Mouse (Mus musculus): ENCODE measurements around the gene Xrcc3. TPM values are rescaled to one million over a fixed set of nuclear protein-coding genes. Genes with fewer than 3 reads are reported as not detected.

Gene Xrcc3
- polyA plus RNA-seq (2014; fragmentation: Nextera tagmentation; extraction: Ambion mirVana) = 11.2 and 20.3 TPM in 2 replicates

DNA sequence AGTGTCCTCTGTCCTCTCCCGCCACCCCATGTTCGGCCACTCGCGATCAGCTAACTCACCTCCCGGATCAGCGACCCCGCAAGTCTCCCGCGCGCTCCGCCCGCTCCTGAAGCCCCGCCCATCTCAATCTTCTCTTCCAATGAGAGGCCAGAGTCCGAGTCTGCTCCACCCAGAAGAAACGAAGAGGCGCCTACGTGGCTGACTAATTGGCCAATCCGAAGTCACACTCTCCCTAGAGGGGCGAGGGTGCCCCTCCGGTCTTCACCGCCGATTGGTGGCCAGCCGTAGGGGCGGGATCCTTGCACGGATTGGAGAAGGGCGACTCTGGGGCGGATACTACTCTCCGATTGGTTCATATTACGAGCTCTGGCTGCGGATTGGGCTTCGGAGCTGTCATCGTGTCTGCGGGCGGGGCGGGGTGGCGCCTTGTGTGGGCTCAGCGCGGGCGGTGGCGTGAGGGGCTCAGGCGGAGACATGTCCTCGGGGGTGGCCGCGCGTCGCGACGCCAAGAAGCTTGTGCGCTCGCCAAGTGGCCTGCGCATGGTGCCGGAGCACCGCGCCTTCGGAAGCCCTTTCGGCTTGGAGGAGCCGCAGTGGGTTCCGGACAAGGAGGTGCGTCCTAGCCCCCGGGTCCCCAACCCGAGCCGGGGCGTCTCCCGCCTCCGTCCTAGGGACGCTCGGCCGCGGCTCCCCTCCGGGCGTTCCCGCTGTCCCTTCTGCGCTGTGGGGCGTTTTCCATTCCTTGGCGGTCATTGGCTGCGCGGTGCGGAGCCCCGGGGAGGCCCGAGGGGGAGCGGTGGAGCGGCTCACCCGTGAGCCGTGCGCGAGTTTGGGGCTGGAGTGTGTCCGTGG, at the start of gene Xrcc3, which contains the start of gene Zfyve21:
Xrcc3 (minus strand) TSS at position 108 of the 852 bp plus-strand sequence.
Zfyve21 (plus strand) TSS at position 405 of the 852 bp plus-strand sequence.
- no peaks in the 10 kb centered on the region for H3K27me3 ChIP-seq (ENCODE audit: control insufficient read depth, insufficient read depth, low read length)
- H3K9me3 ChIP-seq (ENCODE audit: control insufficient read depth, low read length) = no peaks in the 10 kb centered on the region
- peak within 1 kb of the TSS; percentile 62 for H3K4me2 ChIP-seq (replicated peaks; ENCODE audit: low read depth, low read length)
- peak within 1 kb of the TSS; percentile 87 for H3K9ac ChIP-seq (ENCODE audit: low read depth, low read length)
- peaks cover 44% of the 10 kb centered on the region for H3K4me1 ChIP-seq (ENCODE audit: control insufficient read depth, insufficient read depth, low read length)
- H3K4me3 ChIP-seq (ENCODE audit: low read length) = peak within 1 kb of the TSS; percentile 60
- ATAC-seq (ENCODE audit: low FRiP score, low TSS enrichment) = peak; percentile 98
- H3K27ac ChIP-seq (ENCODE audit: low read depth, low read length) = peak within 1 kb of the TSS; percentile 89
- H3K36me3 ChIP-seq (ENCODE audit: control insufficient read depth, insufficient read depth, low read length) = peaks cover 10% of the 10 kb centered on the region; the same call in 1 of the 2 replicates
- under 1% methylated on average over 86 of the region's 87 CpGs for WGBS

DNA sequence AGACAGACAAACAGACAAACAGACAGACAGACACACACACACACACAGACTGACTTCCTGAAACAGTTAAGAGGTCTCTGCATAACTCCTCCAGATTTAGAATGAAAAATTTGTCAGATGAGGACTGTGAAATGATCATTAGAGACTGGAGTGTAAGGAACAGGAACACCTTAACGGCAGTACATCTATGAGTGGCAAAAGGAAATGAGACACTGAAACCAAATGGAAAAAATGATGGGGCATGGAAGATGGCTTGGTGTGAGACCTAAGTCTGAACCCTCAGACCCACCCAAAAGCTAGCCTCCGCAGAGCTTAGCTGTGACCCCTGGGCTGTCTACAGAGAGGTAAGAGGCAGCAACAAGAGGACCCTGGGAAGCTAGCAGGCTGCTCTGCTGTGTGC, 41.8 kb upstream of the Xrcc3 start:
- ATAC-seq (ENCODE audit: low FRiP score, low TSS enrichment) = no peak

DNA sequence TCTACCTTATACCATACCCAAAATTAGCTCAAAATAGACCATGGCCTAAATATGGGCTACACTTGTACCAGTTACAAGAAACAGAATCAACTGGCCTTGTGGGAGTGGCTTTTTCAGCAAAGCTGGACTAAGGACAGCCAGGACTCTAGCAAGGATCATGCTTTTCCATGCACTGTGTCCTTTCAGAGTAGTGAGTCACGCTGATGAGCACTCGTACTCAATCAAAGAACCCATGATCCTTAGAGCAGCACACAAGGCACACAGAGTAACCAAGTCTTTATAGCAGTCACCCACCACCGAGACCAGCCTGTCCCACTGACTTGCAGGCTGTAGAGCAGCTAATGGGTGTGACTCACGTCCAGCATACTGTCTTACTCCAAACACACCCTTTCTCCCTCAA, 39.9 kb upstream of the Xrcc3 start:
- H3K4me2 ChIP-seq (replicated peaks; ENCODE audit: low read depth, low read length) = no peak overlapping the region

More for the DNA sequence above, 41.8 kb upstream of the Xrcc3 start:
- H3K4me3 ChIP-seq (ENCODE audit: low read length) = no peak overlapping the region
- no peaks in the 10 kb centered on the region for H3K9me3 ChIP-seq (ENCODE audit: control insufficient read depth, low read length)
- no peaks in the 10 kb centered on the region for H3K4me1 ChIP-seq (ENCODE audit: control insufficient read depth, insufficient read depth, low read length)
- no peaks in the 10 kb centered on the region; the same call in 1 of the 2 replicates for H3K36me3 ChIP-seq (ENCODE audit: control insufficient read depth, insufficient read depth, low read length)
- no peak overlapping the region for H3K9ac ChIP-seq (ENCODE audit: low read depth, low read length)
- no peaks in the 10 kb centered on the region for H3K27me3 ChIP-seq (ENCODE audit: control insufficient read depth, insufficient read depth, low read length)
- 97% methylated on average over 2 of the region's 2 CpGs for WGBS
- H3K4me2 ChIP-seq (replicated peaks; ENCODE audit: low read depth, low read length) = no peak overlapping the region
- H3K27ac ChIP-seq (ENCODE audit: low read depth, low read length) = no peak overlapping the region

DNA sequence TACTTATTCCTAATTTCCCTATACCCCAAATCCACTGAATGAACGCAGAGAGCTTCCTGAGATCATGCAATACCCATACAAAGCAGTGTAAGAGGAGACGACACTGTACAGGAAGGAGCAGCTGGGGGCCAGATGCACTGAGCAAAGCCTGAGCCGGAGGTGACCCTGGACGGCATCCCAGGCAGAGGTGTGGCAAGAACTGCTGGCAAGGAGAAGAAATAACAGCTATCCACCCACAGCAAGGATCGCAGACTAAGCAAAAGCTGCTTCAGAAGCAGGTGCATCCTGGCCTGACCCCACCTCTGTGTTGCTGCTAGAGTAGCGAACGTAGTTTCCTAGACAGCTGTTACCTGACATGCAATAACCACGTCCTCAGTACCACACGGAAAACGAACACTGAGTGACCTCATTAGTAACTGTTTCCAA, 39.4 kb upstream of the Xrcc3 start:
- Histone ChIP-seq H3K36me3 (ENCODE audit: control insufficient read depth, insufficient read depth, low read length) (no peaks in the 10 kb centered on the region; the same call in 1 of the 2 replicates), H3K4me1 (ENCODE audit: control insufficient read depth, insufficient read depth, low read length) (no peaks in the 10 kb centered on the region), H3K4me2 (replicated peaks; ENCODE audit: low read depth, low read length) (no peak overlapping the region), H3K27ac (ENCODE audit: low read depth, low read length) (no peak overlapping the region), H3K9me3 (ENCODE audit: control insufficient read depth, low read length) (no peaks in the 10 kb centered on the region), H3K4me3 (ENCODE audit: low read length) (no peak overlapping the region), H3K9ac (ENCODE audit: low read depth, low read length) (no peak overlapping the region), H3K27me3 (ENCODE audit: control insufficient read depth, insufficient read depth, low read length) (no peaks in the 10 kb centered on the region)
- ATAC-seq (ENCODE audit: low FRiP score, low TSS enrichment) = no peak
- WGBS = 58% methylated on average over 10 of the region's 10 CpGs

More for the DNA sequence above, 39.9 kb upstream of the Xrcc3 start:
- Histone ChIP-seq H3K4me1 (ENCODE audit: control insufficient read depth, insufficient read depth, low read length) (no peaks in the 10 kb centered on the region), H3K9ac (ENCODE audit: low read depth, low read length) (no peak overlapping the region), H3K27ac (ENCODE audit: low read depth, low read length) (no peak overlapping the region), H3K9me3 (ENCODE audit: control insufficient read depth, low read length) (no peaks in the 10 kb centered on the region), H3K4me3 (ENCODE audit: low read length) (no peak overlapping the region), H3K36me3 (ENCODE audit: control insufficient read depth, insufficient read depth, low read length) (no peaks in the 10 kb centered on the region; the same call in 1 of the 2 replicates), H3K27me3 (ENCODE audit: control insufficient read depth, insufficient read depth, low read length) (no peaks in the 10 kb centered on the region)
- WGBS = 56% methylated on average over 4 of the region's 4 CpGs
- no peak for ATAC-seq (ENCODE audit: low FRiP score, low TSS enrichment)

DNA sequence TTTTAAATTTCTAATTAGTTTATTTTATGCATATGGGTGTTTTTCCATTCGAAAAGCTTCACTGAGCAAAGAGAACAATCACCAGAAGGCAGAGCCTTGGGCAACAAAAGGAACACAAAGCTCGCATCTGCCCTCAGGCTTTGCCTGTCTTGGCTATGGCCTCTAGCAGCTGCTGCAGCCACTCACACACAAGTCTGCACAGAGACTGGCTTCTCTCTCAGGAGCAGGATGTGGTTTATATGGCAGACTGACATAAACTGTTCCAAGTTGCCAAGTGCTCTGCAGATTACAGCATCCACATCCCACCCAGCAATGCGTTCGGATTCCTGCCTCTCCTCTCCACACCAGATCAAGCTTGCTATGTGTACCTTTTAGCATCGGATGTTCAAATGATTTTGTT, 38.1 kb upstream of the Xrcc3 start:
- no peak for ATAC-seq (ENCODE audit: low FRiP score, low TSS enrichment)
- 86% methylated on average over 5 of the region's 5 CpGs for WGBS

DNA sequence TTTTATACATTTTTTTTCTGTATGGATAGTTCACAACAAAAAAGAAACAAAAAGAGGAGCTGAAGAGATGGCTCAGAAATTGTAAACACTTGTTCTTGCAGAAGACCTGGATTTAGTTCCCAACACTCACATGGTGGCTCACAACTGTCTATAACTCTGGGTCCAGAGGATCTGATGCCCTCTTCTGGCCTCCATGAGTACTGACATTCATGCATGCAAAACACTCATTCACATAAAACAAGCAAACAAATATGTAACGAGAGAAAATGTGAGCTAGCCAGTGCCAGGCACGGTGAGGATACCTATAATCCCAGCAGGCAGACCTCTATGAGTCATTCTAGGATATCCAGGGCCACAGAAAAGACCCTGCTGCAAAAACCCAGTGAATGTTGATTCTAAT, 37.6 kb upstream of the Xrcc3 start:
- Histone ChIP-seq H3K9ac (ENCODE audit: low read depth, low read length) (no peak overlapping the region), H3K27me3 (ENCODE audit: control insufficient read depth, insufficient read depth, low read length) (no peaks in the 10 kb centered on the region), H3K4me2 (replicated peaks; ENCODE audit: low read depth, low read length) (no peak overlapping the region), H3K9me3 (ENCODE audit: control insufficient read depth, low read length) (no peaks in the 10 kb centered on the region), H3K4me1 (ENCODE audit: control insufficient read depth, insufficient read depth, low read length) (no peaks in the 10 kb centered on the region), H3K4me3 (ENCODE audit: low read length) (no peak overlapping the region), H3K27ac (ENCODE audit: low read depth, low read length) (no peak overlapping the region), H3K36me3 (ENCODE audit: control insufficient read depth, insufficient read depth, low read length) (no peaks in the 10 kb centered on the region; the same call in 1 of the 2 replicates)
- ATAC-seq (ENCODE audit: low FRiP score, low TSS enrichment) = no peak
- WGBS = 67% methylated on average over 2 of the region's 2 CpGs

More for the DNA sequence above, 38.1 kb upstream of the Xrcc3 start:
- H3K9me3 ChIP-seq (ENCODE audit: control insufficient read depth, low read length) = no peaks in the 10 kb centered on the region
- H3K27me3 ChIP-seq (ENCODE audit: control insufficient read depth, insufficient read depth, low read length) = no peaks in the 10 kb centered on the region
- H3K4me2 ChIP-seq (replicated peaks; ENCODE audit: low read depth, low read length) = no peak overlapping the region
- H3K36me3 ChIP-seq (ENCODE audit: control insufficient read depth, insufficient read depth, low read length) = no peaks in the 10 kb centered on the region; the same call in 1 of the 2 replicates
- no peaks in the 10 kb centered on the region for H3K4me1 ChIP-seq (ENCODE audit: control insufficient read depth, insufficient read depth, low read length)
- H3K27ac ChIP-seq (ENCODE audit: low read depth, low read length) = no peak overlapping the region
- H3K9ac ChIP-seq (ENCODE audit: low read depth, low read length) = no peak overlapping the region
- H3K4me3 ChIP-seq (ENCODE audit: low read length) = no peak overlapping the region

DNA sequence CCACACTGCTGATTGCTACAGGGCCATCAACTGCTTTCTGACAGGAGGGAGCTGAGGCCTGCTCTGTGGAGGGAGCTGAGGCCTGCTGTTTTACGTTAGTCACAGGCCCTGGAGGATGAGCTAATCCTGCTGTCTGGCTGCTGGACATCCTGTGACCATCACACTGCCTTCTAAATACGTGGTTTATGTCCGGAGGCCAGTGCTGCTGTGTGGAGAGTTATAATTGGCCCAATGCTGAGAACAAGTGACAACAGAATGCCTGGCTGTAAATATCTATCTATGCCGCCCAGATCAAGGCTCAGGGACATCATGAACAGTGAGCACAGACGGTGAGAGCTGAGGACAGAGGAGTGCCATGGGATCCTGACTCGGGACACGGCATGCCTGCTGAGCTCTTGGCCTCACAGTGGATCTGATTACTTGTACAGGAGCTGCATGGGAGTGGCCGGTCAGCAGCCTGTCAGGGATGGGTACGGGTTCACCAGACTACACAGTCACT, 34.7 kb upstream of the Xrcc3 start:
- H3K4me3 ChIP-seq (ENCODE audit: low read length) = no peak overlapping the region
- WGBS = 57% methylated on average over 9 of the region's 9 CpGs
- no peaks in the 10 kb centered on the region for H3K36me3 ChIP-seq (ENCODE audit: control insufficient read depth, insufficient read depth, low read length)
- no peak overlapping the region for H3K9ac ChIP-seq (ENCODE audit: low read depth, low read length)
- H3K27ac ChIP-seq (ENCODE audit: low read depth, low read length) = no peak overlapping the region
- H3K4me1 ChIP-seq (ENCODE audit: control insufficient read depth, insufficient read depth, low read length) = no peaks in the 10 kb centered on the region
- no peaks in the 10 kb centered on the region for H3K27me3 ChIP-seq (ENCODE audit: control insufficient read depth, insufficient read depth, low read length)
- no peaks in the 10 kb centered on the region for H3K9me3 ChIP-seq (ENCODE audit: control insufficient read depth, low read length)
- no peak for ATAC-seq (ENCODE audit: low FRiP score, low TSS enrichment)
- H3K4me2 ChIP-seq (replicated peaks; ENCODE audit: low read depth, low read length) = no peak overlapping the region

DNA sequence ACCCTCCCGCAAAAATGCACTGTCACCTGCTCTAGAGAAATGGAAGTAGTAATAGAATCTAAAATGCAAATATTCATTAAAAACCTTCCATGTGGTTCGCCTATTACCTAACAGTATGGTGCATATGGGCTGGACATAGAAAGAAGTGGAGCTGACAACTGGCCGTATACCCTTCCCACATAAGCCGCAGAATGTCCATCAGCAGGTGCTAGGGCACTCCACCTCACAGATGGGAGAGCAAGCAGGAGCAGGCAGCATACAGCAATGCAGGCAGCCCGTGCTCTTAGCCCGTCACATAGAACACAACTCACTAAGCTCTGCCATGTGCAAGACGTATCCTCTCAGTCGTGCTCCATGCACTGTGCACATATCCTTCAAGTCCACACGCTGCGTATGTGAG, 33.1 kb upstream of the Xrcc3 start:
- Histone ChIP-seq H3K4me1 (ENCODE audit: control insufficient read depth, insufficient read depth, low read length) (no peaks in the 10 kb centered on the region), H3K9ac (ENCODE audit: low read depth, low read length) (no peak overlapping the region), H3K9me3 (ENCODE audit: control insufficient read depth, low read length) (no peaks in the 10 kb centered on the region), H3K36me3 (ENCODE audit: control insufficient read depth, insufficient read depth, low read length) (no peaks in the 10 kb centered on the region), H3K27me3 (ENCODE audit: control insufficient read depth, insufficient read depth, low read length) (no peaks in the 10 kb centered on the region), H3K4me2 (replicated peaks; ENCODE audit: low read depth, low read length) (no peak overlapping the region), H3K27ac (ENCODE audit: low read depth, low read length) (no peak overlapping the region), H3K4me3 (ENCODE audit: low read length) (no peak overlapping the region)
- ATAC-seq (ENCODE audit: low FRiP score, low TSS enrichment) = no peak
- WGBS = 79% methylated on average over 10 of the region's 10 CpGs

DNA sequence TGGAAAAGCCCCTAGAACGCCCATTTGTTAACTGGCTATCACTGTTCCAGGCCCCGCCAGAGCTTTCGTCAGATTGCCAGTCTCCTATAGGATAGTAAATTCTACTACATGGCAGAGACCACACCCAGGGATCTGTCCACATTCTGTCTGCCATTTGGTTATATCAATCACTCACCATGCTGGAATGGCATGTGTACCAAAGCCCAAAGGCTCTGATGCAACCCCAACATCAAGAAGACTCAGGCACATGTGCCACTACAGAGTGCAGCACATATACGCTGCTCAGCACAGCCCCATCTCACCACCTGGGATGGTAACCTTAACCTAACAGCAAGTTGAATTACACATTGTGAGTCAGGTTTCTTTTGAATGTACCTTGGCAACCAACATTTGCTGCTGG, 32.3 kb upstream of the Xrcc3 start:
- WGBS = 90% methylated on average over 4 of the region's 4 CpGs

More for the DNA sequence above, 32.3 kb upstream of the Xrcc3 start:
- no peaks in the 10 kb centered on the region for H3K36me3 ChIP-seq (ENCODE audit: control insufficient read depth, insufficient read depth, low read length)
- no peaks in the 10 kb centered on the region for H3K27me3 ChIP-seq (ENCODE audit: control insufficient read depth, insufficient read depth, low read length)
- no peak overlapping the region for H3K27ac ChIP-seq (ENCODE audit: low read depth, low read length)
- H3K4me1 ChIP-seq (ENCODE audit: control insufficient read depth, insufficient read depth, low read length) = no peaks in the 10 kb centered on the region
- no peaks in the 10 kb centered on the region for H3K9me3 ChIP-seq (ENCODE audit: control insufficient read depth, low read length)
- no peak overlapping the region for H3K9ac ChIP-seq (ENCODE audit: low read depth, low read length)
- ATAC-seq (ENCODE audit: low FRiP score, low TSS enrichment) = no peak
- no peak overlapping the region for H3K4me3 ChIP-seq (ENCODE audit: low read length)
- H3K4me2 ChIP-seq (replicated peaks; ENCODE audit: low read depth, low read length) = no peak overlapping the region

All from kidney, embryonic 14.5 days (tissue).